7 mouse cellular contexts compared by ENCODE assay signal in genomic region chr15:85610618-85611218, GRCm38 (mm10). TPM values are rescaled to one million over a fixed set of nuclear protein-coding genes. Genes with fewer than 3 reads are reported as not detected.
DNase-seq lines count a peak whose midpoint lies in the region; ATAC-seq and TF ChIP-seq lines count a peak whose summit lies in the region.

No protein-coding gene starts in this region.

- TF ChIP-seq POLR2A in spleen, adult 2 months (IDR thresholded peaks at IDR 0.05; ENCODE audit: low read depth, low read length), result no peak

- peak; percentile 98 for TF ChIP-seq CTCF in intestine, postnatal 0 days (IDR thresholded peaks at IDR 0.05; ENCODE audit: low read depth)
- peak; percentile 91; the same call in 1 of the 2 replicates for TF ChIP-seq CTCF in spleen, adult 2 months (IDR thresholded peaks at IDR 0.05; ENCODE audit: extremely low read depth, insufficient read depth, insufficient read length, insufficient replicate concordance)

- H3K27me3 ChIP-seq in intestine, postnatal 0 days (replicated peaks; ENCODE audit: control insufficient read depth, insufficient read depth, low read length), result no peaks in the 10 kb centered on the region
- peaks cover 31% of the 10 kb centered on the region for H3K27me3 ChIP-seq in limb, embryonic 10.5 days (ENCODE audit: low read depth, poor library complexity, severe bottlenecking)
- H3K27me3 ChIP-seq in midbrain, embryonic 16.5 days (ENCODE audit: control insufficient read depth, insufficient read depth, low read depth, low read length), result peaks cover 3% of the 10 kb centered on the region; the same call in 1 of the 2 replicates
- no peaks in the 10 kb centered on the region for H3K27me3 ChIP-seq in spleen, adult 2 months (ENCODE audit: control insufficient read depth, insufficient read depth, low read length)

- 43% methylated on average over 8 of the region's 8 CpGs for WGBS in intestine, postnatal 0 days
- 73% methylated on average over 8 of the region's 8 CpGs for WGBS in limb, embryonic 10.5 days
- WGBS in midbrain, embryonic 16.5 days, result 57% methylated on average over 8 of the region's 8 CpGs
- 8% methylated on average over 8 of the region's 8 CpGs for WGBS in spleen, adult 2 months

- no peaks in the 10 kb centered on the region for H3K9me3 ChIP-seq in intestine, postnatal 0 days (ENCODE audit: control insufficient read depth)
- no peaks in the 10 kb centered on the region for H3K9me3 ChIP-seq in limb, embryonic 10.5 days (replicated peaks)
- no peaks in the 10 kb centered on the region for H3K9me3 ChIP-seq in midbrain, embryonic 16.5 days (replicated peaks; ENCODE audit: control insufficient read depth, low read length, poor library complexity, severe bottlenecking)

- H3K4me2 ChIP-seq in intestine, postnatal 0 days (replicated peaks; ENCODE audit: low read depth), result no peak overlapping the region
- H3K4me2 ChIP-seq in midbrain, embryonic 16.5 days (ENCODE audit: low read length), result no peak overlapping the region

- DNase-seq in adrenal gland, adult 8-10 months, result peak; percentile 94
- peak; percentile 63 for DNase-seq in embryo, embryonic 11.5 days (ENCODE audit: low read depth, low spot score)
- DNase-seq in gastrocnemius, postnatal 4 days (ENCODE audit: low spot score in 2 of 2), result peak; percentile 87 to 90
- peak; percentile 74 for DNase-seq in limb, embryonic 10.5 days (ENCODE audit: low spot score)
- DNase-seq in spleen, adult 2 months (ENCODE audit: low read depth in 1 of 2, low spot score in 2 of 2), result peak; percentile 55 to 57

- H3K4me1 ChIP-seq in intestine, postnatal 0 days (replicated peaks; ENCODE audit: control insufficient read depth, insufficient read depth, low read length), result no peaks in the 10 kb centered on the region
- peaks cover 16% of the 10 kb centered on the region for H3K4me1 ChIP-seq in limb, embryonic 10.5 days
- peaks cover 6% of the 10 kb centered on the region for H3K4me1 ChIP-seq in midbrain, embryonic 16.5 days (ENCODE audit: control insufficient read depth, insufficient read depth, low read length)
- no peaks in the 10 kb centered on the region; the same call in 1 of the 2 replicates for H3K4me1 ChIP-seq in spleen, adult 2 months (ENCODE audit: control insufficient read depth, insufficient read depth, insufficient read length)

- no peaks in the 10 kb centered on the region for H3K36me3 ChIP-seq in intestine, postnatal 0 days (ENCODE audit: control insufficient read depth, insufficient read depth)
- no peaks in the 10 kb centered on the region for H3K36me3 ChIP-seq in limb, embryonic 10.5 days
- H3K36me3 ChIP-seq in midbrain, embryonic 16.5 days (ENCODE audit: control insufficient read depth, insufficient read depth, low read length), result no peaks in the 10 kb centered on the region
- no peaks in the 10 kb centered on the region for H3K36me3 ChIP-seq in spleen, adult 2 months (ENCODE audit: control insufficient read depth, insufficient read depth, low read length)

- H3K9ac ChIP-seq in intestine, postnatal 0 days (ENCODE audit: low read depth, low read length), result no peak overlapping the region
- no peak overlapping the region for H3K9ac ChIP-seq in midbrain, embryonic 16.5 days (ENCODE audit: low read depth, low read length)

- peak overlapping the region; percentile 66 for H3K27ac ChIP-seq in intestine, postnatal 0 days (ENCODE audit: low read depth, low read length)
- peak overlapping the region; percentile 77 for H3K27ac ChIP-seq in limb, embryonic 10.5 days
- peak overlapping the region; percentile 65 for H3K27ac ChIP-seq in midbrain, embryonic 16.5 days (ENCODE audit: low read length)
- peak overlapping the region; percentile 30; the same call in 1 of the 2 replicates for H3K27ac ChIP-seq in spleen, adult 2 months (ENCODE audit: insufficient read depth, low read length)

- H3K4me3 ChIP-seq in intestine, postnatal 0 days (ENCODE audit: low read depth, low read length), result no peak overlapping the region
- no peak overlapping the region for H3K4me3 ChIP-seq in limb, embryonic 10.5 days
- H3K4me3 ChIP-seq in midbrain, embryonic 16.5 days (ENCODE audit: low read depth, low read length), result no peak overlapping the region
- no peak overlapping the region for H3K4me3 ChIP-seq in spleen, adult 2 months (ENCODE audit: extremely low read depth, insufficient read depth, insufficient read length)

- peak; percentile 63 for ATAC-seq in intestine, postnatal 0 days
- ATAC-seq in midbrain, embryonic 16.5 days, result peak; percentile 63

RNA-seq across cellular contexts. Expression of gene Wnt7b, which starts 28.4 kb away (rescaled TPM):
- 1 to 10 TPM in 2 of 4 experiments, under 1 TPM in 2; 0.65 to 1.1 (median 0.85) TPM for total RNA-seq in adrenal gland, adult 8-10 months (2022)
- under 1 TPM in 1 of 2 experiments, not detected in 1; 0.10 TPM for total RNA-seq in gastrocnemius, postnatal 4 days (2021)
- 0.14 and 0.27 TPM in 2 replicates for polyA plus RNA-seq in intestine, postnatal 0 days (2015; fragmentation: Nextera tagmentation; extraction: Ambion mirVana)
- 10.9 and 17.1 TPM in 2 replicates for polyA plus RNA-seq in limb, embryonic 10.5 days (2016; fragmentation: Nextera tagmentation; extraction: Ambion mirVana)
- 22.6 and 25.3 TPM in 2 replicates for polyA plus RNA-seq in midbrain, embryonic 16.5 days (2015; fragmentation: Nextera tagmentation; extraction: Ambion mirVana)
- 0.08 and 0.09 TPM in 2 replicates for polyA plus RNA-seq in spleen, adult 2 months (2012; rRNA removed)
